Mouse (Mus musculus) hindbrain, embryonic 10.5 days (tissue): ENCODE measurements around the gene Rps24. TPM values are rescaled to one million over a fixed set of nuclear protein-coding genes. Genes with fewer than 3 reads are reported as not detected.

Experiments
- DNase-seq: peaks from one replicate; pipeline ENCODE4 v3.0.0-alpha.2; 2017; ENCODE audit warnings: low spot score
- H3K27ac ChIP-seq: fragments of 300-500 bp; sonication (generic); 2 replicates; pipeline ENCODE4 v1.5.1; 2016; ENCODE audit warnings: mild to moderate bottlenecking, moderate library complexity
- H3K27me3 ChIP-seq: fragments of 300-500 bp; sonication (generic); 2 replicates; pipeline ENCODE4 v1.6.1; 2016; ENCODE audit warnings: mild to moderate bottlenecking; ENCODE audit not compliant: poor library complexity, insufficient read depth, severe bottlenecking
- H3K36me3 ChIP-seq: fragments of 300-500 bp; sonication (generic); 2 replicates; pipeline ENCODE4 v1.6.1; 2016; ENCODE audit warnings: mild to moderate bottlenecking, moderate library complexity
- H3K4me1 ChIP-seq: fragments of 300-500 bp; sonication (generic); replicated peaks from 2 replicates; pipeline ENCODE4 v1.6.1; 2016; ENCODE audit warnings: mild to moderate bottlenecking
- H3K4me3 ChIP-seq: fragments of 300-500 bp; sonication (generic); 2 replicates; pipeline ENCODE4 v1.5.1; 2016; ENCODE audit warnings: mild to moderate bottlenecking, moderate library complexity
- H3K9me3 ChIP-seq: fragments of 300-500 bp; sonication (generic); 2 replicates; pipeline ENCODE4 v1.6.1; 2016; ENCODE audit warnings: mild to moderate bottlenecking, moderate library complexity
- WGBS: fragments of 180-500 bp; shearing (Covaris S2); methylation state at CpG from one replicate; pipeline ENCODE4 v1.1.7; 2016; 5-methylcytosine and 5-hydroxymethylcytosine counted together
- polyA plus RNA-seq: library from polyadenylated mRNA; unstranded; fragments of >200 nt; fragmentation: Nextera tagmentation; extraction: Ambion mirVana; gene quantifications from 2 replicates; pipeline ENCODE4 v1.2.1, GENCODE M21; 2016

Gene Rps24
- polyA plus RNA-seq, 1 experiment from 2014 or later: 962 TPM

- Histone ChIP-seq H3K4me1 (peaks cover 21% of the 10 kb centered on the region), H3K4me3 (no peak overlapping the region), H3K9me3 (peaks cover 5% of the 10 kb centered on the region; the same call in 1 of the 2 replicates), H3K36me3 (peaks cover 52% of the 10 kb centered on the region), H3K27ac (peak overlapping the region; percentile 50; the same call in 1 of the 2 replicates), H3K27me3 (no peaks in the 10 kb centered on the region)
- 48% methylated on average over 9 of the region's 9 CpGs for WGBS
- no peak for DNase-seq
Observed at GRCm38 (mm10) chr14:24499478-24499877, 12.6 kb downstream of the Rps24 start.

GRCm38 (mm10) chr14:24500091-24500844, 13.3 kb downstream of the Rps24 start:
- peak overlapping the region; percentile 90 for H3K27ac ChIP-seq
- 20% methylated on average over 18 of the region's 18 CpGs for WGBS

GRCm38 (mm10) chr14:24500845-24501186, 13.9 kb downstream of the Rps24 start:
- H3K9me3 ChIP-seq: peaks cover 5% of the 10 kb centered on the region; the same call in 1 of the 2 replicates
- H3K27ac ChIP-seq: peak overlapping the region; percentile 90
- H3K36me3 ChIP-seq: peaks cover 39% of the 10 kb centered on the region
- no peaks in the 10 kb centered on the region for H3K27me3 ChIP-seq
- peaks cover 15% of the 10 kb centered on the region for H3K4me1 ChIP-seq
- 14% methylated on average over 8 of the region's 8 CpGs for WGBS
- peak overlapping the region; percentile 29 for H3K4me3 ChIP-seq
- no peak for DNase-seq

More at GRCm38 (mm10) chr14:24500091-24500844, 13.3 kb downstream of the Rps24 start:
- peaks cover 5% of the 10 kb centered on the region; the same call in 1 of the 2 replicates for H3K9me3 ChIP-seq
- no peaks in the 10 kb centered on the region for H3K27me3 ChIP-seq
- peaks cover 15% of the 10 kb centered on the region for H3K4me1 ChIP-seq
- peaks cover 44% of the 10 kb centered on the region for H3K36me3 ChIP-seq
- H3K4me3 ChIP-seq: peak overlapping the region; percentile 29
- peak; percentile 91 for DNase-seq

GRCm38 (mm10) chr14:24501256-24501655, 14.3 kb downstream of the Rps24 start:
- H3K4me1 ChIP-seq: peaks cover 15% of the 10 kb centered on the region
- H3K36me3 ChIP-seq: peaks cover 34% of the 10 kb centered on the region
- H3K9me3 ChIP-seq: peaks cover 5% of the 10 kb centered on the region; the same call in 1 of the 2 replicates
- H3K27ac ChIP-seq: peak overlapping the region; percentile 90
- WGBS: 58% methylated on average over 4 of the region's 4 CpGs
- no peaks in the 10 kb centered on the region for H3K27me3 ChIP-seq
- no peak overlapping the region for H3K4me3 ChIP-seq
- DNase-seq: no peak

- Histone ChIP-seq H3K27me3 (peaks cover 9% of the 10 kb centered on the region; the same call in 1 of the 2 replicates), H3K27ac (peak overlapping the region; percentile 74), H3K4me3 (no peak overlapping the region; the same call in 1 of the 2 replicates), H3K9me3 (peaks cover 10% of the 10 kb centered on the region), H3K4me1 (peaks cover 25% of the 10 kb centered on the region), H3K36me3 (no peaks in the 10 kb centered on the region)
- DNase-seq: no peak
- WGBS: 24% methylated on average over 14 of the region's 14 CpGs
Observed at GRCm38 (mm10) chr14:24507452-24508069, 20.6 kb downstream of the Rps24 start.

- H3K27ac ChIP-seq: peak overlapping the region; percentile 74
- peak overlapping the region; percentile 14; the same call in 1 of the 2 replicates for H3K4me3 ChIP-seq
- H3K9me3 ChIP-seq: peaks cover 10% of the 10 kb centered on the region
- H3K27me3 ChIP-seq: peaks cover 9% of the 10 kb centered on the region; the same call in 1 of the 2 replicates
- no peak for DNase-seq
- 18% methylated on average over 18 of the region's 18 CpGs for WGBS
- H3K4me1 ChIP-seq: peaks cover 30% of the 10 kb centered on the region
- no peaks in the 10 kb centered on the region for H3K36me3 ChIP-seq
Observed at GRCm38 (mm10) chr14:24508070-24508773, 21.3 kb downstream of the Rps24 start.

GRCm38 (mm10) chr14:24509557-24509956, 22.6 kb downstream of the Rps24 start:
- Histone ChIP-seq H3K27ac (peak overlapping the region; percentile 64; the same call in 1 of the 2 replicates), H3K4me3 (no peak overlapping the region)
- 72% methylated on average over 5 of the region's 5 CpGs for WGBS

GRCm38 (mm10) chr14:24510218-24510617, 23.3 kb downstream of the Rps24 start:
- WGBS: 100% methylated on average over 1 of the region's 1 CpGs
- peaks cover 9% of the 10 kb centered on the region; the same call in 1 of the 2 replicates for H3K27me3 ChIP-seq

More at GRCm38 (mm10) chr14:24509557-24509956, 22.6 kb downstream of the Rps24 start:
- no peaks in the 10 kb centered on the region for H3K36me3 ChIP-seq
- peaks cover 5% of the 10 kb centered on the region for H3K9me3 ChIP-seq
- no peak for DNase-seq
- H3K27me3 ChIP-seq: peaks cover 9% of the 10 kb centered on the region; the same call in 1 of the 2 replicates
- peaks cover 30% of the 10 kb centered on the region for H3K4me1 ChIP-seq

GRCm38 (mm10) chr14:24510679-24511078, 23.8 kb downstream of the Rps24 start:
- no peak for DNase-seq
- peaks cover 5% of the 10 kb centered on the region for H3K9me3 ChIP-seq
- H3K4me3 ChIP-seq: no peak overlapping the region
- H3K27ac ChIP-seq: no peak overlapping the region
- H3K36me3 ChIP-seq: no peaks in the 10 kb centered on the region
- H3K4me1 ChIP-seq: peaks cover 30% of the 10 kb centered on the region
- H3K27me3 ChIP-seq: peaks cover 9% of the 10 kb centered on the region; the same call in 1 of the 2 replicates
- WGBS: 83% methylated on average over 2 of the region's 2 CpGs

More at GRCm38 (mm10) chr14:24510218-24510617, 23.3 kb downstream of the Rps24 start:
- Histone ChIP-seq H3K4me3 (no peak overlapping the region), H3K4me1 (peaks cover 30% of the 10 kb centered on the region), H3K9me3 (peaks cover 5% of the 10 kb centered on the region), H3K36me3 (no peaks in the 10 kb centered on the region), H3K27ac (no peak overlapping the region)
- no peak for DNase-seq

- H3K27me3 ChIP-seq: no peaks in the 10 kb centered on the region; the same call in 1 of the 2 replicates
- WGBS: 72% methylated on average over 6 of the region's 6 CpGs
- DNase-seq: no peak
- H3K4me3 ChIP-seq: no peak overlapping the region
- H3K36me3 ChIP-seq: no peaks in the 10 kb centered on the region
- peak overlapping the region; percentile 59; the same call in 1 of the 2 replicates for H3K27ac ChIP-seq
- peaks cover 25% of the 10 kb centered on the region for H3K4me1 ChIP-seq
- H3K9me3 ChIP-seq: peaks cover 5% of the 10 kb centered on the region
Observed at GRCm38 (mm10) chr14:24512527-24513161, 25.7 kb downstream of the Rps24 start.

- Histone ChIP-seq H3K9me3 (no peaks in the 10 kb centered on the region), H3K4me3 (no peak overlapping the region), H3K27me3 (no peaks in the 10 kb centered on the region), H3K36me3 (no peaks in the 10 kb centered on the region), H3K4me1 (peaks cover 17% of the 10 kb centered on the region), H3K27ac (no peak overlapping the region)
- WGBS: 81% methylated on average over 8 of the region's 8 CpGs
- no peak for DNase-seq
Observed at GRCm38 (mm10) chr14:24521597-24521996, 34.7 kb downstream of the Rps24 start.

GRCm38 (mm10) chr14:24525137-24525536, 38.2 kb downstream of the Rps24 start:
- Histone ChIP-seq H3K4me3 (no peak overlapping the region), H3K27ac (no peak overlapping the region), H3K27me3 (0 out of 2 replicates have a peak, but pooled peaks cover 4% of the 10 kb centered on the region), H3K4me1 (peaks cover 25% of the 10 kb centered on the region), H3K9me3 (no peaks in the 10 kb centered on the region), H3K36me3 (no peaks in the 10 kb centered on the region)
- 73% methylated on average over 3 of the region's 3 CpGs for WGBS
- DNase-seq: no peak
